Mouse (Mus musculus): ENCODE measurements at regions not wholly inside any gene's neighbourhood (a gene's known extent, or its start where the extent isn't known, plus 50 kb on each side); places are given as distances from the start of the nearest gene placed in this dataset.
A peak's percentile ranks its signal among the peaks of the same experiment; 100 is the strongest.

DNA sequence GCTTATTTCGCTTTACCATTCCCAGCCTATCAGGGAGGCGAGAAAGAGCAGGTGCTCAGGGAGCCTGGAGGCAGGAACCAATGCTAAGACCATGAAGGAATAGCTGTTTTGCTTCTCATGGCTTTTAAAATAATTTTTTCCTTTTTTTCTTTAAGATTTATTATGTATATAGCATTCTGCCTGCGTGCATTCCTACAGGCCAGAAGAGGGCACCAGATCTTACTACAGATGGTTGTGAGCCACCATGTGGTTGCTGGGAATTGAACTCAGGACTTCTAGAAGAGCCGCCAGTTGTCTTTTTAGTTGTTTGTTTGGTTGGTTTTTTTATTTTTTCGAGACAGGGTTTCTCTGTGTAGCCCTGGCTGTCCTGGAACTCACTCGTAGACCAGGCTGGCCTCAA, 113.6 kb upstream of the Armc2 start:
- DNase-seq = no peak

DNA sequence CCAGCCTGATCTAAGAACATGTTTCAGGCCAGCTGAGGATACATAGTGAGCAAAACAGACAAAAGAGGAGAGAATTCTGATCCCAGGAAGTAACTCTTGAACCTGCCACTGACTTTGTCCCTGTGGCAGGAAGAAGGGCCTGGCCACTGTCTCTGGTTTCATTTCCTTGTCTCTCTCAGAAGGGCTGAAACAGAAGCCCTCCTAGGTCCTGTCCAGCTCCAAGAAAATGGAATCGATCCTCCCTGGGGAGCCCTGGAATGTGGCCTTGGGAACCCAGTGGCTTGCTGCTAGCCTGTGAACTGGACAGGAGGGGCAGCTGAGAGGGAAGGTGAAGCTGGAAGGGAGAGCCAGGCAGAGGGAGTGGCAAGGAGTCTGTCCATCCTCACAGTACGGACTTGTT, 113.1 kb upstream of the Armc2 start:
- no peak for DNase-seq

GRCm38 (mm10) chr10:42127865-42128419, 109.7 kb upstream of the Armc2 start:
- no peak for DNase-seq

DNA sequence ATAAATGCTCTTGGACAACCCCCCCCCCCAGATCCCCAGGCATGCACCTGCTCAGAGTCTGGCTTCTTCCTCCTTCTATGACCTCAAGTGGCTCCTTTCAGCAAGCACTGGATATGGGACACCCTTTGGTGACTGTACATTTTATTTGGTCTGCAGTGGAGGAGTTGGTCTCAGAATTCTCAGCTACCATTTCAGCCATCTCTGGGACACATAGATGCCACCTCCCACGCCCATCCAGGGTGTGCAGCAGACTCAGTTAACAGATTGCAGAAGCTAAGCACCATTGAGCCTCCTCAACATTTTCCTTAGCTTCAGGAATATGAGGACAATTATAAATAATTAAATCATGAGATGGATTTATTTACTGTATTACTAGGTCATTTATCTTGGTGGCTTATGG, 108.6 kb upstream of the Armc2 start:
- DNase-seq = no peak

DNA sequence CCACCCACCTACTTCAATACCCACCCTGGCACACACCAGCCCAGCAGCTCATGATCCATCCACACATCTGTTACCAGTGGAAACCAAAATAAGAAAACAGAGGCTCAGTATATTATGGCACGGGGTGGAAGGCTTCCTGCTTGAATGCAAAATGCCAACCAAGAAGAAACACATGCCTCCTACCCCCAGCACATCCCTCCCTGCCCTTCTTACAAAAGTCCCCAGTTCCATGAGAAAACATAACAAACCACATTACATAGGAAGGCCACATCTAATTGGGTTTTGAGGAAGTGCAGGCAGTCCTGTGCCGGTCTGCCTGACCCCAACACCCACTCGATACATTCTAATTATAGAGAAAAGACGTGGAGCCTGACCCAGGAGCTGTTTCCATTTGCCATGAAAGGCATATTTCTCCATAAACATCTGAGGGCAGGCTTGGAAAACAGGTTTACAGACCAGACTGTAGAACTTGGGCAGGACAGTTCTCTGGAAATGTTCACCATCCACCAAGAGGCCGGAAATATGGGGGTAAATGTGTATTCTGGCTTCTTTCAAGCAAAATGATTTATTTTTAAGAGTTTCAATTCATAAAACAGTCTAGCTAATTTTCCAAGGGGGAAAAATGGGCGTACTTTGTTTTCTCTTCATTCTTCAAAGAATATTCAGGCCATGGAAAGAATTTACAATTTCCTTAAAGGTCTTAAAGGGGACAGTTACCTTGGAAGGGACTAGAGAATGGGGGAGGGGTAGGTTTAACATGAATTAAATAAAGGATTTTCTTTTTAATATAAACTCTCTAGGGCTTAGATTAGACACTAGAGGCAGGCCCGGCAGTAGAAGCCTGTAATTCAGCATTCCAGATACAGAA, 104.8 kb upstream of the Armc2 start:
- DNase-seq = no peak

DNA sequence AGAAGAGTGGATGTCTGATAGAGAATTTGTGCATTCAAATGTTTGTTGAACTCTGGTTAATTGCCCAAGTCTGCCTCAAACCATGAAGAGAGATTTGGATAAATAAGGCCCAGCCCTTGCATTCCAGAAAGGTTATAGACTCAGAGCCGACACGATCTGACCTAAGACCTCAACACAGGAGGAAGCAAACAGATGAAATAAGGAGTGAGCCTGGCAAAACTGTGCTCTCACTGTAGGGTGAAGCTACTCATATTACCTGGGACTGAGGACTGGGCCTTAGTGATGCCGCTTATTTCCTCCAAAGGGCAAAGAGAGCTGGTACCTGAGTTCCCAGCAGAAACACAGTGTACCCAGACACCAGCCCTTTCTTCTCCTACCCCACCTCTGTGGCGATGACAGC, 103.7 kb upstream of the Armc2 start:
- no peak for DNase-seq

DNA sequence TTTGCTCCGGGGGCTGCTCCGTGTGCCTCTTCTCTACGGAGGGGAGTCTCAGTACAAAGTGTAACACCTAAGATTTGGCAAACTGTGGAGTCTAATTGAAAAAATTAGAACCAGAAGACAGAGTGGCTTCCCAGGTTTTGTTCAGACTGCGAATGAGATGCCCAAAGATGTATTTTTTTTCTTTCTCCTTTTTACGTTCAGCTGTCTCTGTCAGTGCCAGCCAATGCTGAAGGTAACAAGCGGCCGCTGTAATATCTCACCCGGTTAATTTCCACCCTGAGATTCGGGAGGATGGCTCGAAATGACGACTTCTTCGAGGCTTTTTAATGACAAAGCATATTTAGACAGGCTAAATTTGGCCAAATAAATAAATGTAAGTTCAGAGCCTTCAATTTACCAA, 101.1 kb upstream of the Armc2 start:
- peak; percentile 48 to 59 for DNase-seq

DNA sequence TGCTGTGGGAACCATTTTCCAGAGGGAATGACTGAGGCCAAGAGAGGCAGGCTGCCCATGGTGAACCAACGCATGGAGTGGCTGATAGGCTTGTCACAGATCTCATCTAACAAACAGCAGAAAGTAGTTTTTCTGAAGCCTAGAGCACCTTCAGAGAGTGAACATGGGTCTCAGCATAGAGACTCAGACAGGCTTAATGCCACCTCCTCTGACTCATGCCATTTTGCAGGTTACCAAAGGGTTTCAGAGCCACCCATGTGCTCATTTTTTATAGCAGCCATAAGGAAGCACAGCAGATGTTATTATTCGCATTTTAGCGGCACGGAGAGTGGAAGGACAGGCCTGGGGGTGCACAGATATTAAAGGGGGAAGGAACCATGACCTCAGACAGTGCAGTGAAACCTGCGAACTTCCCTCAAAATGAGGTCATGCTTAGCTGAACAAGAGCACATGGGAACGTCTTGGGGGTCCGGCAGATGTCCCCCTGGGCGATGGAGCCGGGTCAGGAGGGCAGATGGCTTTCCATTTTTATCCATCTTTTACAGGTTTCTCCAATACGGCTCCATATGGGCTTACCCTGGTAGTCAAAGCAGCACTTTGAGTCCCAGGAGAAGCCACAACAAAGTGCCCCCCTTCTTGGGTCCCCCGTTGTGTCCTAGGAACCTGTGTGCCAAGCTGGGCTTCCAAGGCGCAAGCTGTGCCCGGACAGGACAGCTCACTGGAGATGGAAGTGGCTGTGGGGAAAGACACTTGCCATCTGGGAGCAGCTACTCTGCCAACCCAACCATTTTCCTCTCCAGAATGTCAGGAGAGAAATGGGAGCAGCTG, 100.3 kb upstream of the Armc2 start:
- peak; percentile 93 to 97 for DNase-seq

- DNase-seq = peak in 1 of 2 experiments; percentile 28
These were observed 99.3 kb upstream of the Armc2 start for GRCm38 (mm10) chr10:42117523-42117922.

- DNase-seq = no peak
These were observed 97.7 kb upstream of the Armc2 start for GRCm38 (mm10) chr10:42115920-42116298.

DNA sequence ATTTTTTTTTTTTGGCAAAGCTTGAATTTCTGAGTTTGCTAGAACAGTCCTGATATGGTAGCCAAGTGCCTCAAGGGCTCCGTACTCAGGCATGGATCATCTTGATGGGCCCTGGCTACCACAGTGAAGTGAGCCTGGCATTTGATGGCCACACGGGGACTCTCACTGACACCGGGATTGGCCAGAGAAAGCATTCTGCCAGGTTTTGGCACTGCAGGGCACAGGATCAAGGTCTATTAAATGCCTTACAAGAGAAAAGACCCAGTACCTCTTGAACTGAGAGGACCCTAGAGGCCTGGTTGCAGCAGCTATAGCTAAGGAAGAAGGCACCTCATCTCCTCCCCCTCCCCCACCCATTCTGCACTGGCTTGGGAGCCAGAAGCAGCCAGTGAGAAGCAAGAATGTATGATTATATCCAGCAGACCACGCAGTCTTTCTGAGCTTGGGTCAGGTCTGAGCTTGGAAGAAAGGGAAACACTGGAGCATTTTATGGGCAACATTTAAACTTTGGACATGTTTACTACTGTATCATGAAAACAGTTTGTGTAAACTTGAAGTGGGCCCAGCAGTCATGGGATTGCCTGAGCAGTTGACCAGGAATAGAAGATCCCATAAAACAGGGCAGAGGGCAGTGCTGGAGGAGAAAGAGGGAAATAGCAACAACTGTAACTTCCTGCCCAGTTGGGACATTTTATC, 97.1 kb upstream of the Armc2 start:
- peak in 1 of 2 experiments; percentile 39 for DNase-seq

DNA sequence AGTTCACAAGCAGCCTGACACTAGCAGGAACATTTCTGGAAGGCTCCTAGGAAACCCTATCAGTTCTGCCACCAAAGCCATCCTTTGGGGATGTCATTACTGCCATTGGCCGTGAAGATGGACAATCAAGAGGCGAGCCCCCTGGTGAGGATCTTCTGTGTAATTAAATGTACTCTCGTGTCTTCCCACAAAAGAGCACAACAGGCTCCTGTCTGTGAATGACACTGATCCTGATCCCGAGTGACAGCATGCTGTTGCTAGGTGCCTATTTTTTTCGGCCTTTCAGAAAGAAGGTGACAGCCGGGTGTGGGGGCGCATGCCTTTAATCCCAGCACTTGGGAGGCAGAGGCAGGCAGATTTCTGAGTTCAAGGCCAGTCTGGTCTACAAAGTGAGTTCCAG, 92.5 kb upstream of the Armc2 start:
- no peak for DNase-seq

DNA sequence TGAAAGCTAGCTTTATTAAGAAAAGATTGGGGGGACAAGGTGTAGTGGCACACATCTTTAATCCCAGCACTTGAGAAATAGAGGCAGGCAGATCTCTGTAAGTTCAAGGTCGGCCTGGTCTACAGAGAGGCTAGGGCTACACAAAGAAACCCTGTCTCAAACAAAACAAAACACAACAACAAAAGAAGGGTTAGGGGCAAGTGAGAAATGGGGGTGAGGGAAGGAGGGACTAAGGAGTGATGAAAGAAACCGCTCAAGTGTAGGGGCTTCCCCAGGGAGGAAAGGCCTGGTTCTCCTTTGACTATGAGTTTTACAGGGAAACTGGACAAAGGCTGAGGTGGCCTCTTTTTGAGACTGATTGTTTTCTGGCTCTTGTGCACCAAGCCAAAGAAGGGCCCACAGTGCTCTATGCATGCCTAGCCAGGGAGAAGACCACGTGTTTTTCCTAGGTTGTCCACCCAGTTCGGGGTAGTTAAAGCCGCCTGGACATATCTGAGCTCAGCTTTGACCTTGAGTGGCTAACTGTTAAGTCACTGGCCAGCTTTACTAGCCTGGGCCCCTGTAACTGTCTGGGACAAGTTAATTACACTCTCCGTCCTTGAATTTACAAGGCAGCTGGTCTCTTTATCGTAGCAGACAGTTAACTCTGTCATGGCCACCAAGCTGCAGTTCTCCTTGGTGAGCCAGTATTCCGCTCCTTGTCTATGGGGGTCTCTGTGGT, 90.2 kb upstream of the Armc2 start:
- no peak for DNase-seq

- no peak for DNase-seq
These were observed 89.4 kb upstream of the Armc2 start for GRCm38 (mm10) chr10:42107437-42108293.

DNA sequence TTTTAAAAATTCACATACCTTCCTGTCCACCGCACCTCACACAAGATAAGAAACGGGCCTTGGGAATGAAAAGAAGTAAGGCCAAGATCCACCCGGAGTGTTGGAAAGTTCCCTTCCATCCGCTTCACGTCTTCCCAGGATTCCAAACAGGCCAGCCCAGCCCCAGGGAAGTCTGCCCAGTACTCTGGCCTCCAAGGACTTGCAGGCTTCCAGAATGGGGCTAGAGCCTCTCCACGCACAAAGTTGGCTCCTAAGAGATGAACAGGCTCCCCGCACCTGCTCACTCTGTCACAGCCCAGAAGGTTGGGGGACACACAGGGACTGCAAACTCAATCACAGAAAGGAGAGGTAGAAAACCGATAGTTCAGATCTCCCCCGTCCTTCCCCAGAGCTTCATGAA, 88.4 kb upstream of the Armc2 start:
- no peak for DNase-seq

DNA sequence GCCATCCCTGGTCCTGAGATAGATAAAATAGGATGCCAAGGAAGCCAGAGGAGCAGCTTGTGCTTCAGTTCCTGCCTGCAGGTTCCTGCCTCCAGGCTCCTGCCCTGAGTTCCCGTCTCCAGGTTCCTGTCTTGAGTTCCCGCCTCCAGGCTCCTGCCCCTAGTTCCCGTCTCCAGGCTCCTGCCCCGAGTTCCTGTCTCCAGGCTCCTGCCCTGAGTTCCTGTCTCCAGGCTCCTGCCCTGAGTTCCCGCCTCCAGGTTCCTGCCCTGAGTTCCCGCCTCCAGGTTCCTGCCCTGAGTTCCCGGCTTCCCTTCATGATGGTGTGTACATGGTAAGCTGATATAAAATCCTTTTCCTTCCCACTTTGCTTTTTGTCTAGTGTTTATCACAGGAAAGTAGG, 86.8 kb upstream of the Armc2 start:
- DNase-seq = no peak

DNA sequence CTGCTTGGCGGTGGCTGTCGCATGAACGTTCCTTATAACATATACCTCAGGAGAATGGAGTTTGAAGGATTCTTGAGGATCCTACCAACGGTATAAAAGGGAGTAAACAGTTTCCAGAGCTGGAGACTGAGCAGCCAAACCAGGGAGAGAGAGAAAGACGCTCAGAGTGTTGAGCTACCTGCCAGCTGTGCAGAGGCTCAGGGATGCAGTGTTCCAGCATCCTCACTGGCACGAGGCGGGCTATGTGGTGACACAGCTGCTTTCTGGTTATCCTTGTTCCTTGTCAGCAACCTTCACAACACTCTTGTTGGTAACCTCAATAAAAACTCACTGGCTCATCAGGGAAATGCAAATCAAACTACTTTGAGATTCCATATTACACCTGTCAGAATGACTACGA, 84.1 kb upstream of the Armc2 start:
- no peak for DNase-seq

DNA sequence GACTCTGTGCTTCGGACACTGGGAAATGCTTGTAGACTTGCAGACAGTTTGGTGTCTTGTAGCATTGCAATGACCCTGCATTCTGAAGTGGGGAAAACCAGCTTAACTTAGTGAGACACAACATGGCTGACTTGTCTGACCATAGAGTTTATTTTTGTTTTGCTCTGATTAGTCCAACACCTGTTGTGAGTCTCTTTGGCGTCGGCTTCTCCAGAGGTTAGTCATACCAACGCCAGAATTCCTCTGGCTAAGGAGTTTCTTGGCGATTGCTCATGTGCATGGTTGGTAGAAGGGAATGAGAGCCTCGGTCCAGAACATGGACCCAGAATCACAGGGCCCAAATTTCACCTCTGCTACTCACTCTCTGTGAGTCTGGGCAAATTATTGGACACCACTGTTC, 82.9 kb upstream of the Armc2 start:
- no peak for DNase-seq

GRCm38 (mm10) chr10:42096924-42097323, 78.7 kb upstream of the Armc2 start:
- DNase-seq = no peak

DNA sequence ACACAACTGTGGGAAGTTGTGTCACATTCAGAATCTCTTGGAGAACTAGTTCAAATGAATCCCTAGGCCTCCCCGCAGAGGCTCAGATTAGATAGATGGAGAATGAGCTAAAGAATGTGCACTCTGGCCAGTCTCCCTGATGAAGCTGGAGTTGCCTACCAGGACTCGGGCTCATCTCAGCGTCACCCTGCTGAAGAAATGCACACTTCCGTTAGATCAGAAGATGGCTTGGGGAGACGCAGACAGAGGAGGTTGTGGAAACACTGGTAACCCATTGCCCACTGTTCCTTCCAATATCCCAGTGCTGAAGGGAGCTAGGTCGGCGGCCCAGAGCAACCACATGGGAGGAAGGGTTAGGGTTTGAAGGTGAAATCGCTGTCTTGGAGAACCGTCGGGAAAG, 77.7 kb upstream of the Armc2 start:
- no peak for DNase-seq

DNA sequence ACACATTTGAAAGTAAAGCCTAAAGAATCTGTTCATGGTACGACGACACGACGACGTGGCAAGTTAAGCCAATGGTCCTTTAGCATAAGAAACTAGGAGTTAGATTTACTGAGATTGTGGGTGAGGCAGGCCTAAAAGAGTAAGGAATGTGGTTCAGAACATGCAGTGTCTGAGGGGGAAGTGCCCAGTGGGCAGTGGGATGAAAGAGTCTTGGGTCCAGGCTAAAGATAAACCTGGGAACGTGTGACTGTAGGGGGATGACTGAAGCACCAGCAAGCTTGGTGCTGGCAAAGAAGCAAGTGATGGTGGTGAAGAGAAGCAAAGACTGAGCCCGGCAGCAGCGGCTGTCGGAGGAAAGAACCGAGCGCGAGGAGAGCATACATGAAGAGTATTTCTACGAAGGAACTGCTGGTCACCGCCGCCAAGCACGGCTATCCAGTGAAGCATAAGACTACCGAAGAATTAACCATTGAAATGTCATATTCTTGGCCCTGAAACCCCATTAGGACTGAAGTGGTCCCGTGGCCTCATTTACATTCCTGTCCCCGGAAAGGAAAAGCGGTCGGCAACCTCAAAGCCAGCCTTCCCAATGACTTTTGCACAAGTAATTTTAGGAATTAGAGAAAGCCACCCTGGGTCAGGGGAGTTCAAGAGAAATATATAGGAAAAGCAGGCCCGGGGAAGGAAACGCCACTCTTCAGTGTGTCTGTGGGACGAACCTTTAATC, 76.2 kb upstream of the Armc2 start:
- DNase-seq = no peak

Measured in cerebellum, adult 18-20 months (tissue).